Mouse (Mus musculus): ENCODE measurements around the gene Ssr4. TPM values are rescaled to one million over a fixed set of nuclear protein-coding genes. Genes with fewer than 3 reads are reported as not detected.

The Ssr4 gene
- polyA plus RNA-seq, 1 experiment from 2014 or later = 143 TPM

DNA sequence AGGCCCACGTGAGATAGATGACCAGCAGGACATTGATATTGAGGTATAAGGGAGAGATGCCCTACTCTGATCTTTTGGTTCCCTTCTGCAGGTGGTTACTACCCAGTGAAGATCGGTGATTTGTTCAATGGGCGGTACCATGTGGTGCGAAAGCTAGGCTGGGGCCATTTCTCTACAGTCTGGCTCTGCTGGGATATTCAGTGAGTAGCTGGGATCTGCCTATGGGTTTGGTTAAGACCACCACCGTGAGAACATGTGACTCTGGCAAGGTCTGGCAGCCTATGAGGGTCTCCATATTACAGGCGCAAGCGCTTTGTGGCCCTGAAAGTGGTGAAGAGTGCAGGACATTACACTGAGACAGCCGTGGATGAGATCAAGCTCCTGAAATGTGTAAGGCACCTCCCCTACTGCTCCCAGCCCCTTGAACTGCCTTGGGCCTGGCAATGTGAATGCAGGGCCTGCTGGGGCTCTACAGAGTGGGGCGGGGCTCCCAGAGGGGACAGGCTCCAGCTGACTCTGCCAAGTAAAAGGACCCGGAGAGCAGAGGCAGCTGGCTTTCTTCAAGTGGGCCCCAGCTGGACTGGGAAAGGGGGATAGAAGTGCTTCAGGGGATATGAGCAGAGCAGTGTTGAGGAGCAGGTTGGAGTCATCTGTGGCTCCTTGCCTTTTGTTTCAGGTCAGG lies 11.9 kb upstream of the Ssr4 start:
- H3K4me1 ChIP-seq (replicated peaks) = no peaks in the 10 kb centered on the region
- no peak overlapping the region for H3K4me2 ChIP-seq
- no peak overlapping the region for H3K27ac ChIP-seq (replicated peaks)
- H3K9ac ChIP-seq = no peak overlapping the region
- peak; percentile 47; the same call in 1 of the 2 replicates for ATAC-seq (ENCODE audit: low FRiP score, low read depth)
- WGBS = 74% methylated on average over 10 of the region's 10 CpGs
- no peak overlapping the region for H3K4me3 ChIP-seq
- H3K27me3 ChIP-seq = no peaks in the 10 kb centered on the region
- H3K9me3 ChIP-seq = no peaks in the 10 kb centered on the region
- H3K36me3 ChIP-seq = peaks cover 4% of the 10 kb centered on the region; the same call in 1 of the 2 replicates

DNA sequence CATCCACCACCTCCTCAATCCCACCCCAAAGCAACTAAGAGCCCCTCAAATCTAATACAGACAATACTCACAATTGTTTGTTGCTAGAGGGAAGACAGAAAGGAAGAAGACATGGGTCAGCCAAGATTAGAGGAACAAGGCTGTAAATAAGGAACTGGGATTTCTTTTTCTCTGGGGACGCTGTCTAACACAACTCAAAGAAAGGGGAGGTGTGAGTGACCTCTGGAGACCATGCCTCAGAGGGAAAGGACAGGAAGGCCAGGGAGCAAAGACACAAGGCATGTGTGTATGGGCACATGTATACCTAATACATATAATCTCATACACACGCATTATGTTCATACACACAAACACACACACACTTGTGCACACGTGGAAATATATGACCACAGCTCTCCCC lies 4.6 kb upstream of the Ssr4 start:
- Histone ChIP-seq H3K27me3 (no peaks in the 10 kb centered on the region), H3K4me1 (replicated peaks) (peaks cover 13% of the 10 kb centered on the region), H3K9me3 (no peaks in the 10 kb centered on the region), H3K27ac (replicated peaks) (no peak overlapping the region), H3K9ac (no peak overlapping the region), H3K4me2 (no peak overlapping the region), H3K4me3 (no peak overlapping the region), H3K36me3 (peaks cover 4% of the 10 kb centered on the region)
- no peak for ATAC-seq (ENCODE audit: low FRiP score, low read depth)
- 84% methylated on average over 3 of the region's 3 CpGs for WGBS

DNA sequence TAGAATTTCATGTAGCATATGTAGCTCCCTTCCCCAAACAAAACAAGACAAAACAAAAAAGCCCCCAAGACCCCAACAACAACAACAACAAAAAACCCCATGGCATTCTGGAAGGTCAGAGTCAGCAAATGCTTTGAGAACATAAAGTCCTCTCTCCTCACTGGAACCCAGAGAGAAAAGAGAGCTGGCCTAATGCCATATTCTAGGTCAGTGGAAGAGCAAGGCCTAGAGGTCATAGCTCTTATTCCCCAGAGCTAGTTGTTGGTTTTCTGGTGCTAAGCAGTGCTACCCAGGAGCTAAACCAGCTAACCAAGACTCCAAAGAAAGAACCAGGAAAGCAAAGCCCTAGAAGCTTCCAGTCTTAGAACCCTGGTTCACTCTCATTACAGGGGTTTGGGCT lies 1.2 kb upstream of the Ssr4 start:
- Histone ChIP-seq H3K9ac (peak overlapping the region; percentile 50; the same call in 1 of the 2 replicates), H3K27ac (replicated peaks) (peak overlapping the region; percentile 91), H3K36me3 (peaks cover 3% of the 10 kb centered on the region), H3K4me2 (peak overlapping the region; percentile 54), H3K4me3 (peak overlapping the region; percentile 64), H3K9me3 (no peaks in the 10 kb centered on the region), H3K4me1 (replicated peaks) (peaks cover 26% of the 10 kb centered on the region), H3K27me3 (no peaks in the 10 kb centered on the region)
- ATAC-seq (ENCODE audit: low FRiP score, low read depth) = no peak

DNA sequence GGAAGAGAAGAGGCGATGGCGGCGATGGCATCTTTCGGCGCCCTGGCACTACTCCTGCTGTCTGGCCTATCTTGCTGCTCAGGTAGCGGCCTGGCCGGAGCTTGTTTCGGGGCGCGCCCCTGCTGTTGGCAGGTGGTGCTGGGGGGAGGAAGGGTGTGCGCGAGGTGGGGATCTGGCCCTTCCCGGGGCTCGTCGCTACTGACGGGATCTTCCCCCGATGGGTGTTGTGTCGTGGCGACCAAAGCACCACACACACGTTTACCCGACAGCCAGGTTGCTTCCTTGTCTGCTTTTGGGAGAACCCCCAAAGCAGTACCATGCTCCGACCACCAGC lies 364 bp downstream of the Ssr4 start:
- H3K27me3 ChIP-seq = no peaks in the 10 kb centered on the region
- H3K27ac ChIP-seq (replicated peaks) = peak overlapping the region; percentile 87
- WGBS = 23% methylated on average over 21 of the region's 22 CpGs
- H3K9me3 ChIP-seq = no peaks in the 10 kb centered on the region
- ATAC-seq (ENCODE audit: low FRiP score, low read depth) = peak; percentile 43; the same call in 1 of the 2 replicates
- peaks cover 4% of the 10 kb centered on the region; the same call in 1 of the 2 replicates for H3K36me3 ChIP-seq
- H3K9ac ChIP-seq = peak overlapping the region; percentile 78
- peak overlapping the region; percentile 59 for H3K4me2 ChIP-seq
- H3K4me3 ChIP-seq = peak overlapping the region; percentile 64
- H3K4me1 ChIP-seq (replicated peaks) = peaks cover 26% of the 10 kb centered on the region

DNA sequence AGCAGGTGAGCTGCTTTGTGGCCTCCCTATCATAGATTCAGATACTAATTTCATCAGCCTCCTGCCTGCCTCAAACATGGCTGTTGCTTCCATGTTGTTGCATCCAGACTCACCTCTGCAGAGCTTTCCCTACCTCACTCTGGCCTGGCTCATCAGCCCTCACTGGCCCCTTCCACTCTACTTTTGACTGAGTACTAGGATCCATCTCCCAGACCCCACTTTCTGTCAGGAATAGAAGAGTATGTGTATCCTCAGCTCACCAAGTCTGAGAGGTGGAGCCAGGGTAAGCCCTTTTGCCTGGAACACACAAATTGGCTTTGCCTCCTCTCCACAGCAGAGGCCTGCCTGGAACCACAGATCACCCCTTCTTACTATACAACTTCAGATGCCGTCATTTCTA lies 1.7 kb downstream of the Ssr4 start:
- Histone ChIP-seq H3K36me3 (peaks cover 4% of the 10 kb centered on the region; the same call in 1 of the 2 replicates), H3K4me3 (no peak overlapping the region), H3K4me1 (replicated peaks) (peaks cover 26% of the 10 kb centered on the region), H3K27me3 (no peaks in the 10 kb centered on the region), H3K27ac (replicated peaks) (no peak overlapping the region), H3K9me3 (no peaks in the 10 kb centered on the region), H3K9ac (no peak overlapping the region), H3K4me2 (peak overlapping the region; percentile 59; the same call in 1 of the 2 replicates)
- 97% methylated on average over 1 of the region's 1 CpGs for WGBS
- ATAC-seq (ENCODE audit: low FRiP score, low read depth) = no peak

DNA sequence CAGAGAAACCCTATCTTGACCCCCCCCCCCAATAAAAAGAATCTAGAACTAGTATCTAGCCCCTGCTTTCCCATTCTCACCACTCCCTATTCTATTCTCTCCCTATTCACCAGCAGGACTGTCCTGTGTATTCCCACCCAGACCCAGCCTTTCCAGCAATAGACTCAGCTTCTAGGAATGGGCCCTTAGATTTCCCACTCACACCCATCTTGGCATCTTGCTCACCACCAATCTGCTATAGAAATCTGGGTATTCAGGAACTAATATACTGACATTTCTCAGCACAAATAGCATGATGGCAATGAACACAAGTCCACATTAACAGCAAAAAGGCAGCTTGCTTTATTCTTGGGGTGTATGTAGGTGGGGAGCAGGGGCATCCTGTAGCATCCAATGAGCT lies 6.2 kb downstream of the Ssr4 start:
- Histone ChIP-seq H3K4me1 (replicated peaks) (peaks cover 10% of the 10 kb centered on the region), H3K27me3 (no peaks in the 10 kb centered on the region), H3K9me3 (no peaks in the 10 kb centered on the region), H3K27ac (replicated peaks) (no peak overlapping the region), H3K9ac (no peak overlapping the region), H3K4me2 (no peak overlapping the region), H3K36me3 (peaks cover 4% of the 10 kb centered on the region; the same call in 1 of the 2 replicates), H3K4me3 (no peak overlapping the region)
- no peak for ATAC-seq (ENCODE audit: low FRiP score, low read depth)

DNA sequence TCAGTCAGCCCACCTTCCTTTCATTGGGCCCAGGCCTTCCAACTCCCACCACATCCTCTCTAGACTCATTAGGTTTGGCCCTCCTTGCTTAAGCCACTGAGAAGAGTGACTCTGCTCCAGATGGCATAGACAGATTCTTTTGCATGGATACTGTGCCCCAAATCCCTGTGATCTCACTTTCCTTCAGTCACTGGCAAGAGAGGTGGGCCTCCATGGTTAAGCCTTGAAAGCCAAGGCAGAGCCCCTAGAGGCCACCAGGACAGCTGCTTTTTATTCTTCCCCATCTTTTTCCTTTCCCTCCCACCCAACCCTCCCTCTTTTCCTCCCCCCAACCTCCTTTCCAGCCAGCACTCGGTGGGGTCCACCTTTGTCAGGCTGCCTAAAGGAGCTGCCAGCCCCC lies 6.7 kb downstream of the Ssr4 start:
- 6% methylated on average over 1 of the region's 1 CpGs for WGBS
- Histone ChIP-seq H3K9ac (no peak overlapping the region), H3K9me3 (no peaks in the 10 kb centered on the region), H3K4me2 (no peak overlapping the region), H3K36me3 (peaks cover 4% of the 10 kb centered on the region; the same call in 1 of the 2 replicates), H3K27ac (replicated peaks) (no peak overlapping the region), H3K4me3 (no peak overlapping the region), H3K27me3 (no peaks in the 10 kb centered on the region), H3K4me1 (replicated peaks) (peaks cover 6% of the 10 kb centered on the region)
- ATAC-seq (ENCODE audit: low FRiP score, low read depth) = no peak

DNA sequence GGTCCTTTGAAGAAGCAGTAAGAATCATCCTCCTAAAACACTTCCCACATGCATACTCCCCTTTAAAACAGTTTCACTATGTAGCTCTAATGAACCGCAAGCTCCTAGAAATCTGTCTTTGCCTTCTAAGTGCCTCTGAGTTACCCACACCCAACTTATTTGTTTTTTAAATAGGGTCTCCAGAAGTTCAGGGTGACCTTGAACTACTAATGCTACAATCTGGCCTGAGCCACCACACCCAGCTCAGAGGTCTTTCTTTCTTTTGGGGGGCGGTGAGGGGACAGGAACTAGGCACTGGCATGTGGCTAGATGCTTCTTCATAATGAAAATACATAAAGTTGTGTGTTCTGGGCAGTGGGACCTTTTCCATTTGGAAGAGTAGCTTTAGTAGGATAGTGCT lies 10.7 kb downstream of the Ssr4 start:
- no peak overlapping the region for H3K4me2 ChIP-seq
- no peaks in the 10 kb centered on the region for H3K4me1 ChIP-seq (replicated peaks)
- H3K36me3 ChIP-seq = no peaks in the 10 kb centered on the region
- no peaks in the 10 kb centered on the region for H3K27me3 ChIP-seq
- 93% methylated on average over 2 of the region's 2 CpGs for WGBS
- ATAC-seq (ENCODE audit: low FRiP score, low read depth) = no peak
- no peak overlapping the region for H3K27ac ChIP-seq (replicated peaks)
- H3K9me3 ChIP-seq = no peaks in the 10 kb centered on the region
- H3K9ac ChIP-seq = no peak overlapping the region
- no peak overlapping the region for H3K4me3 ChIP-seq

DNA sequence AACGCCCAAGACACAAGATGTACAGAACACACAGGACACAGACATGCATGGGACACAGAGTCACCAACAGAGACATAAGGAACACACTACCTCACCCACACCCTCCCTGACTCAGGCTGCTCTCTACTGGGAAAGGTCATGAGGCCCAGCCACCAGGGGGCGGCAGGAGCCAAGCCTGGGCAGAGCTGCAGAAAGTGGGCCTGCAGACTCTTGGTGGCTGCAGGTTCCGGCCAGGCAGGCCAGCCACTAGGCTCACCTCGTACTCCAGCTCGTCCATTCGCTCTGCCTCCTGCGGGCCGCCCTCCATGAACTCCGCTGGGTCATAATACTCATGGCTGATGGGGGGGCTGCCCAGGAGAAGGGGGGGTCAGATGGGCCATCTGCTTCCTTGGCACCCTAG lies 11.7 kb downstream of the Ssr4 start:
- no peak overlapping the region for H3K4me3 ChIP-seq
- no peaks in the 10 kb centered on the region for H3K27me3 ChIP-seq
- no peaks in the 10 kb centered on the region for H3K9me3 ChIP-seq
- H3K36me3 ChIP-seq = no peaks in the 10 kb centered on the region
- no peak overlapping the region for H3K9ac ChIP-seq
- H3K4me1 ChIP-seq (replicated peaks) = no peaks in the 10 kb centered on the region
- 36% methylated on average over 9 of the region's 9 CpGs for WGBS
- ATAC-seq (ENCODE audit: low FRiP score, low read depth) = peak; percentile 60; the same call in 1 of the 2 replicates
- no peak overlapping the region for H3K27ac ChIP-seq (replicated peaks)
- no peak overlapping the region for H3K4me2 ChIP-seq

DNA sequence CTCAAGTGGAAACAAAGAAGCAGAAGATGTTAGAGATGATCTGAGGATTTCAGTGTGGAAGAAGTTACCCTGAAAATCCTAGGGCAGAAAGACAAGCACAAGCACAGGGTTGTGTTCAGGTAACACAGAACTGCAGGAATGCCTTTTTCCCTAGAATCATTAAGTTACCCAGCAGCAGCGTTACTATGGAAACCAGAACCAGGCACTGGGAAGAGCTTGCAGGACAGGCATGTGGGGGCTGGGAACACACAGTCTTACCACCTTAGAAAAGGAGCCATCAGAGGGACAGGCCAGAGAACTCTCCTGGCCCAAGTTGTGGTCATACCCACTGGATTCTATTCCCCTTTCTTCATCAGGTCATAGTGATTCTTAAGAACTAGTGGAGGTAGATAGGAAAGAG lies 19.0 kb downstream of the Ssr4 start:
- H3K36me3 ChIP-seq = no peaks in the 10 kb centered on the region
- H3K27me3 ChIP-seq = no peaks in the 10 kb centered on the region
- no peaks in the 10 kb centered on the region for H3K9me3 ChIP-seq
- peaks cover 5% of the 10 kb centered on the region for H3K4me1 ChIP-seq (replicated peaks)
- H3K4me3 ChIP-seq = no peak overlapping the region
- no peak; the same call in 1 of the 2 replicates for ATAC-seq (ENCODE audit: low FRiP score, low read depth)
- H3K27ac ChIP-seq (replicated peaks) = peak overlapping the region; percentile 20; the same call in 1 of the 2 replicates
- WGBS = 48% methylated on average over 1 of the region's 1 CpGs
- H3K4me2 ChIP-seq = no peak overlapping the region
- no peak overlapping the region for H3K9ac ChIP-seq

DNA sequence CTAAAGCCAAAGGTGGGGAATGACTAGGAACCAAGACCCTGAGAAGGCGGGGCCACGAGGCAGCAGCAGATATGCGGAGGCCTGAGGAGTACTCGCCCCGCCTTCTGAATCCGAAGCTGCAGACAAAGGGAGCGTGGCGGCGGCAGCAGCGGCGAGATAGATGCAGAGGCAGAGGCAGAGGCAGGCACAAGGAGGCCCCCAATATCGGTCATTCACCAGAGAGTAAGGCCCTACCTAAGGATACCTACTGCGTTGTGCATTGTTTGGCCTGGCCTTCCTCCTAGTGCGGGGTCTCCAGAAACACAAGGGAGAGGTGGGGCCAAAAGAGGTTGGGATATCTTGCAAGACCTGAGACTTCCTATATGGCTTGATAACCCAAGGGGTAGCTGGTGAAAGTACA lies 28.2 kb downstream of the Ssr4 start:
- ATAC-seq (ENCODE audit: low FRiP score, low read depth) = peak; percentile 88
- no peaks in the 10 kb centered on the region for H3K27me3 ChIP-seq
- WGBS = 18% methylated on average over 14 of the region's 14 CpGs
- H3K9me3 ChIP-seq = no peaks in the 10 kb centered on the region
- H3K4me3 ChIP-seq = peak overlapping the region; percentile 29
- peak overlapping the region; percentile 82 for H3K27ac ChIP-seq (replicated peaks)
- H3K4me1 ChIP-seq (replicated peaks) = 0 out of 2 replicates have a peak, but pooled peaks cover 4% of the 10 kb centered on the region
- H3K9ac ChIP-seq = peak overlapping the region; percentile 34
- no peaks in the 10 kb centered on the region for H3K36me3 ChIP-seq
- H3K4me2 ChIP-seq = peak overlapping the region; percentile 53

DNA sequence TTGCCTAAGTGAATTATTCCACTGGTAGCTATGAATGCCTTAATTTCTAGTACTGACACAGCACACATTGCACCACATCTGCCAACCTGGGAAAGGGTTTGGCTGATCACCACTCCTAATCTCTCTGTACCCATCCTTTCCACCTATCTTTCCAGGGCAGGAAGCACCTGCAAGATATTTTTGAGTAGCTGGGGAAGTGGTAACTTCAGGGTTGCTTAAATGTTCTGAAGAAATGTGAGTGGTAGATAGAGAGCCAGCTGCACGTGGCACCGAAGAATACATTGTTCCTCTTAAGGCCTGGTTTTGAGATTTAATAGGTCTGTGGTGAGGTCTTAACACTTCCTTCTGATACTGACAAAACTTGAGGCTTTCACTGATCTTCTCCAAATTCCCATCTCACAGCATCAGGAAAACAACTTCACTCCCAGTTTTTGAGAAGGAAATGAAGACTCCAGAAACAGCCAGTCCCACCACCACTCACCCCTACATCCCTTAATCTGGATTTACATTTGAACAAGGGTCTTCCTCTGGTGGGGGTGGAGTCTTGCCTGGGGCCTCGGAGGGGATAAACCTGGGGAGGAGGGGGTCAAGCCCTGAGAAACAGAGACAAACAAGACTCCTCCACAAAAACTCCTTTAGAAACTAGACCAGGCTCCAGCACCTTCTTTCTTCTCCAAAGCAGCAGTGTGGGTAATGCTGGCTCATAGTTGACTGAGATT lies 29.9 kb downstream of the Ssr4 start:
- H3K27ac ChIP-seq (replicated peaks) = no peak overlapping the region
- H3K4me2 ChIP-seq = no peak overlapping the region
- H3K4me1 ChIP-seq (replicated peaks) = peaks cover 5% of the 10 kb centered on the region; the same call in 1 of the 2 replicates
- no peaks in the 10 kb centered on the region for H3K27me3 ChIP-seq
- H3K9ac ChIP-seq = no peak overlapping the region
- ATAC-seq (ENCODE audit: low FRiP score, low read depth) = no peak
- H3K9me3 ChIP-seq = no peaks in the 10 kb centered on the region
- H3K36me3 ChIP-seq = no peaks in the 10 kb centered on the region
- 51% methylated on average over 3 of the region's 3 CpGs for WGBS
- H3K4me3 ChIP-seq = no peak overlapping the region
